Mouse (Mus musculus) heart, embryonic 14.5 days (tissue): ENCODE measurements at regions not wholly inside any gene's neighbourhood (a gene's known extent, or its start where the extent isn't known, plus 50 kb on each side); places are given as distances from the start of the nearest gene placed in this dataset.
"Not testable (repeated sequence)": the region's sequence is repeated elsewhere in the genome, so short reads cannot be mapped to it uniquely, and the experiment has no call there.

ENCODE experiments used
- ATAC-seq: fragments of 200-750 bp; cut with Nextera tagmentation; 2 replicates; pipeline ENCODE4 v1.8.0; 2017; ENCODE audit warnings: low read depth, moderate TSS enrichment; ENCODE audit not compliant: insufficient number of reproducible peaks, insufficient read depth, low FRiP score
- H3K27ac ChIP-seq, 2 experiments: fragments of 200-500 bp in 1 of 2; fragments of 300-500 bp in 1 of 2; sonication (generic) in 1 of 2; replicated peaks in 1 of 2; 2 replicates each; pipeline ENCODE4 v1.5.1; 2012 to 2014; ENCODE audit warnings: low read depth in 2 of 2, low read length in 2 of 2, control low read depth in 1 of 2, mild to moderate bottlenecking in 1 of 2, mixed read lengths in 1 of 2; ENCODE audit not compliant: control insufficient read depth in 1 of 2, insufficient read depth in 1 of 2
- H3K27me3 ChIP-seq: fragments of 300-500 bp; sonication (generic); 2 replicates; pipeline ENCODE4 v1.6.1; 2014; ENCODE audit warnings: mild to moderate bottlenecking, low read length, control low read depth; ENCODE audit not compliant: control insufficient read depth, insufficient read depth
- H3K36me3 ChIP-seq: fragments of 300-500 bp; sonication (generic); 2 replicates; pipeline ENCODE4 v1.6.1; 2014; ENCODE audit warnings: mild to moderate bottlenecking, control low read depth, low read length, mixed read lengths; ENCODE audit not compliant: control insufficient read depth, insufficient read depth
- H3K4me1 ChIP-seq, 2 experiments: fragments of 200-500 bp in 1 of 2; fragments of 300-500 bp in 1 of 2; sonication (generic) in 1 of 2; 2 replicates each; pipeline ENCODE4 v1.6.1; 2012 to 2014; ENCODE audit warnings: low read length in 2 of 2, control low read depth in 1 of 2, mixed read lengths in 1 of 2; ENCODE audit not compliant: control insufficient read depth in 2 of 2, insufficient read depth in 2 of 2
- H3K4me2 ChIP-seq: fragments of 300-500 bp; sonication (generic); 2 replicates; pipeline ENCODE4 v1.6.1; 2014; ENCODE audit warnings: mild to moderate bottlenecking, low read length
- H3K4me3 ChIP-seq, 2 experiments: fragments of 200-500 bp in 1 of 2; fragments of 300-500 bp in 1 of 2; sonication (generic) in 1 of 2; 2 replicates each; pipeline ENCODE4 v1.5.1; 2012 to 2014; ENCODE audit warnings: low read length in 2 of 2, mild to moderate bottlenecking in 2 of 2, control low read depth in 1 of 2, low read depth in 1 of 2, moderate library complexity in 1 of 2; ENCODE audit not compliant: control insufficient read depth in 1 of 2, insufficient read depth in 1 of 2
- H3K9ac ChIP-seq: fragments of 300-500 bp; sonication (generic); 2 replicates; pipeline ENCODE4 v1.6.1; 2014; ENCODE audit warnings: mild to moderate bottlenecking, low read length
- H3K9me3 ChIP-seq: fragments of 300-500 bp; sonication (generic); 2 replicates; pipeline ENCODE4 v1.6.1; 2016; ENCODE audit warnings: low read length, control low read depth; ENCODE audit not compliant: control insufficient read depth
- WGBS: fragments of 180-500 bp; shearing (Covaris S2); extraction: QIAGEN DNeasy Blood & Tissue Kit; methylation state at CpG from one replicate; pipeline ENCODE4 v1.1.7; 2014; 5-methylcytosine and 5-hydroxymethylcytosine counted together

- H3K4me1 ChIP-seq, result peaks cover 0 to 2% of the 10 kb centered on the region in 2 experiments; a peak in 1 of 4 replicates
- H3K27me3 ChIP-seq, result no peaks in the 10 kb centered on the region
- 88% methylated on average over 4 of the region's 4 CpGs for WGBS
- no peak overlapping the region for H3K4me3 ChIP-seq
- ATAC-seq, result no peak
- no peaks in the 10 kb centered on the region for H3K36me3 ChIP-seq
- no peak overlapping the region for H3K4me2 ChIP-seq
- no peak overlapping the region for H3K9ac ChIP-seq
- H3K9me3 ChIP-seq, result no peaks in the 10 kb centered on the region
- H3K27ac ChIP-seq, result no peak overlapping the region
Measured at GRCm38 (mm10) chr13:107779591-107779990, 264.7 kb upstream of the Smim15 start.

GRCm38 (mm10) chr13:107774499-107774898 lies 269.7 kb upstream of the Smim15 start:
- H3K27me3 ChIP-seq, H3K9me3 ChIP-seq, H3K27ac ChIP-seq, H3K4me1 ChIP-seq, H3K9ac ChIP-seq, ATAC-seq, H3K4me3 ChIP-seq, H3K36me3 ChIP-seq, H3K4me2 ChIP-seq: not testable (repeated sequence)
- WGBS, result 92% methylated on average over 16 of the region's 19 CpGs

- no peak for ATAC-seq
- Histone ChIP-seq H3K4me3 (no peak overlapping the region), H3K4me2 (no peak overlapping the region), H3K27ac (no peak overlapping the region), H3K4me1 (no peaks in the 10 kb centered on the region), H3K9ac (no peak overlapping the region), H3K27me3 (no peaks in the 10 kb centered on the region), H3K9me3 (no peaks in the 10 kb centered on the region), H3K36me3 (peaks cover 6% of the 10 kb centered on the region; the same call in 1 of the 2 replicates)
- WGBS, result 71% methylated on average over 2 of the region's 2 CpGs
Measured at GRCm38 (mm10) chr13:107767262-107767624, 277.0 kb upstream of the Smim15 start.

- no peaks in the 10 kb centered on the region for H3K4me1 ChIP-seq
- H3K27ac ChIP-seq, result no peak overlapping the region
- no peaks in the 10 kb centered on the region for H3K9me3 ChIP-seq
- H3K4me3 ChIP-seq, result no peak overlapping the region
- no peak overlapping the region for H3K9ac ChIP-seq
- no peak for ATAC-seq
- 88% methylated on average over 13 of the region's 13 CpGs for WGBS
- no peak overlapping the region for H3K4me2 ChIP-seq
- no peaks in the 10 kb centered on the region for H3K27me3 ChIP-seq
- peaks cover 6% of the 10 kb centered on the region; the same call in 1 of the 2 replicates for H3K36me3 ChIP-seq
Measured at GRCm38 (mm10) chr13:107766397-107767261, 277.6 kb upstream of the Smim15 start.

GRCm38 (mm10) chr13:107763911-107764310 lies 280.3 kb upstream of the Smim15 start:
- H3K36me3 ChIP-seq, result no peaks in the 10 kb centered on the region
- no peak for ATAC-seq
- no peaks in the 10 kb centered on the region for H3K9me3 ChIP-seq
- no peak overlapping the region for H3K9ac ChIP-seq
- 71% methylated on average over 5 of the region's 5 CpGs for WGBS
- H3K27me3 ChIP-seq, result no peaks in the 10 kb centered on the region
- no peak overlapping the region for H3K4me3 ChIP-seq
- no peaks in the 10 kb centered on the region for H3K4me1 ChIP-seq
- no peak overlapping the region for H3K4me2 ChIP-seq
- H3K27ac ChIP-seq, result no peak overlapping the region

DNA sequence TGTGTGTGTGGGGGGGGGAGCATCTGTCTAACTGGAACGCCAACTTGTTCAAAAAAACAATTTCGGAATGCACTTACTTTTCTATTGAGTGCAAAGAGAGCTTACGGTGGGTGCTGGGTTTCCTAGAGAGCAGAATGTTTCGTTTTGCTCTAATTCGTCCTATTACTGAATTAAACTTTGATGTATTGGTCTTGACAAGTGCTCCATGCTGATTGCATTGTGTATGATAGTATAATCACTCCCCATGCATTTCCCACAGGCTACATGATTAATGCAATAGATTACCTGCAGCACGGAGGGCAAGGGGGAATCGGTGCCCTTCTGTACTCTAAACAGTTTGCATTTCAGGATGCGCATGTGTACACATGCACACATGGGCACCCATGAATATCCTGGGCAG lies 283.7 kb upstream of the Smim15 start:
- WGBS, result 87% methylated on average over 8 of the region's 8 CpGs
- Histone ChIP-seq H3K4me2 (no peak overlapping the region), H3K27ac (no peak overlapping the region), H3K4me1 (no peaks in the 10 kb centered on the region), H3K27me3 (no peaks in the 10 kb centered on the region), H3K36me3 (no peaks in the 10 kb centered on the region), H3K9me3 (no peaks in the 10 kb centered on the region), H3K4me3 (no peak overlapping the region), H3K9ac (no peak overlapping the region)
- ATAC-seq, result no peak

DNA sequence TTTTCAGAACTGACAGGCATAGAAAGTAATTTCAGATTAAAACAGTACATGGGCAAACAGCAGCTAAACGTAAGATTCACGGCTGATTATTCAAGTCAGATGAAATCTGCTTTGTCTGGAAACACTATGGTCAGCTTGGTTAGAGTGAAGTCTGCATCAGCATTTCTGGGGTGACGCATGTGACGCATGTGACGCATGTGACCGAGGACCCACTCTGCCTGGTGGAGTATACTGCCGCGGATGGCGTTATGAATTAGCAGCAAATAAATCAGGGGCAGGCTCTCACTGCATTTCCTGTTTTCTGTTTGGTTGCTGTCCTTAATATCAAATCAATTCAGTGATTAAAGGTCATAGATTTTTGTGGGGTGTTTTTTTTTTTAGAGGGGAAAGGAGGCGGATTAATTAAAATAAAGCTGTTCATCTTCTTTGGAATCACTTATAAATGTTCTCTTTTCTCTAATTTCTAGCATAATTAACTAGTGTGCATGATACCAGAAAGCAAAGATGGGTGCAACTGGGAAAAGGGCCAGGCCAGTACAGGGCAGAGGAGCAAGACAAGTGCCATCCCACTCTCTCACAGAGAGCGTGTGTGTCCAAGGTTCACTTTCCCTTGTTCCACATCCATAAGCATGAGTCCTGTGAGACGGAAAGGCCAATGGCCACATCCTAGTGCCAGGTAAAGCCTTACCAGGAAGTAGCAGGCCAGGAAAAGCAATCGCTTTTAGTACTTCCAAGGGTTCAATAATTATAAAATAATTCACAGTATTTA lies 285.7 kb upstream of the Smim15 start:
- H3K9ac ChIP-seq, result no peak overlapping the region
- no peaks in the 10 kb centered on the region for H3K36me3 ChIP-seq
- no peaks in the 10 kb centered on the region for H3K4me1 ChIP-seq
- H3K27ac ChIP-seq, result no peak overlapping the region
- ATAC-seq, result no peak
- WGBS, result 91% methylated on average over 13 of the region's 13 CpGs
- H3K9me3 ChIP-seq, result no peaks in the 10 kb centered on the region
- no peak overlapping the region for H3K4me2 ChIP-seq
- H3K27me3 ChIP-seq, result no peaks in the 10 kb centered on the region
- H3K4me3 ChIP-seq, result no peak overlapping the region
